Mouse (Mus musculus) spleen, adult 2 months (tissue): ENCODE data around the gene 3110082I17Rik.

Source experiments
- CTCF ChIP-seq: fragments of 200-500 bp; IDR thresholded peaks from 2 replicates; pipeline ENCODE4 v1.5.1; 2011; ENCODE audit warnings: mild to moderate bottlenecking, inconsistent platforms; ENCODE audit not compliant: insufficient read depth, insufficient read length, insufficient replicate concordance; ENCODE audit errors: extremely low read depth
- POLR2A ChIP-seq: fragments of 200-500 bp; IDR thresholded peaks from 2 replicates; pipeline ENCODE4 v1.6.1; 2011; ENCODE audit warnings: low read depth, low read length, inconsistent platforms

DNA sequence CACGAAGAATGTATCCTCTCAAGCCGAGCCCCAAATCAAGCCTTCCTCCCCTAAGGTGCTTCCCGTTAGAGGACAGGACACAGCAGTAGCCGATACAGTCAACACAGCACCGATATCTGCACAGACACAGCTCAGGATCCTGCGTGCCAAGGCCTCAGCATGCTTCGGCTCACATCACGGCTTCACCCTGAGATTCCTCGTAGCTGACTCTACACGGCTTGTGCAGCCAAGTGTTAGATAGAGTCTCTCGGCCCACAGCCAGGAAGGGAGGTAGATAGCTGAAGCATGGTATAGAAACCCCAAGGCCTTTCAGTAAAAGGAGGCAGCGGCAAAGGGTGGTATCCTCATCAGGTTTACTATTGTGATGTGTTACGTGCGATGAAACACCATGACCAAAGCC lies 60.3 kb downstream of the 3110082I17Rik start:
- TF ChIP-seq CTCF, result no peak
- no peak for TF ChIP-seq POLR2A
